Mouse (Mus musculus): ENCODE measurements around the gene Procr.

The Procr gene

GRCm38 (mm10) chr2:155804053-155804452, 53.1 kb downstream of the Procr start:
- no peak for DNase-seq (ENCODE audit: low spot score in 2 of 2)
